Mouse (Mus musculus) testis, adult 2 months (tissue): ENCODE measurements at regions not wholly inside any gene's neighbourhood (a gene's known extent, or its start where the extent isn't known, plus 50 kb on each side); places are given as distances from the start of the nearest gene placed in this dataset.

Source experiments
- CTCF ChIP-seq: fragments of 200-500 bp; IDR thresholded peaks from 2 replicates; pipeline ENCODE4 v1.5.1; 2012; ENCODE audit warnings: low read depth, mild to moderate bottlenecking, inconsistent platforms, low read length, moderate library complexity; ENCODE audit not compliant: control insufficient read depth, insufficient read depth, insufficient replicate concordance
- POLR2A ChIP-seq: fragments of 200-500 bp; IDR thresholded peaks from 2 replicates; pipeline ENCODE4 v1.6.1; 2012; ENCODE audit warnings: low read depth, mild to moderate bottlenecking, inconsistent platforms, low read length, moderate library complexity; ENCODE audit not compliant: control insufficient read depth

DNA sequence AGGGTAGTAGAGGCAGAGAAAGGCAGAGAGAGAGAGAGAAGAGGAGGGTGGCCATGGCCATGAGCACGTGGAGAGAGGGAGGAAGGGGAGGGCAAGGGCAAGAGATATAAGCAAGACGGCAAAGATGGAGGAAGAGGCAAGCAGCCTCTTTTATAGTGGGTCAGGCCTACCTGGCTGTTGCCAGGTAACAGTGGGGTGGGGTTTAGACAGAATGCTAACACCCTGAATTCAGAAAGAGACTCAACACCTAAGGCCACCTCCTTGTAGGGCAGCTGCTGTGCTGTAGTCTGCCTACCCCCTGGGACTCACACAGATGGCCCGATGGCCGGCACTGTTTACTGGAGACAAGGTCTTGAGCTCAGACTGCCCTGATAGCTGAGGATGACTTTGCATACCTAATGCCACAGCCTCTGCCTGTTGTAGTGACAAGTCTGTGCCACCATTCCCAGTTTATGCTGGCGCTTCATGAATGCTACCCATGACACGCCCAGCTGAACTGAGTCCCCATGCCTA lies 110.3 kb downstream of the Rpap3 start:
- TF ChIP-seq CTCF, result no peak
- no peak for TF ChIP-seq POLR2A
